Mouse (Mus musculus): Measurements from ENCODE around the gene Gm20388.

Gene Gm20388

DNA sequence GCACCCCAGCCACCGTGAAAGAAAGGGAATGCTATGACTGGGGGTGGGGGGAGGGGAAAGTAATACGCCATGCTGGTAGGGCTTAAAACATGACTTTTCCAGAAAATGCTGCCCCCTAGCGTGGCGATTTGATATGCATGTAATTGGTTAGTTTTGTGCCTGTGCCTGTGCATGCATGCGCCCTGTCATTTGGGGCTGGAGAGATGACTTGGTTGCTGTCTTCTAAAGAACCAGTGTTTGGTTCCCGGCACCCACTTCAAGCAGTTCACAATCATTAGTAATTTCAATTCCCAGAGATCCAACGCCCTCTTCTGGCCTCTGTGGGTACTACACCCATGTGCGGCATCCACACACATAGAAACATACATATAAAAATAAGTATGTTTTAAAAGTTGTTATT, 913.2 kb downstream of the Gm20388 start:
- no peak for DNase-seq

DNA sequence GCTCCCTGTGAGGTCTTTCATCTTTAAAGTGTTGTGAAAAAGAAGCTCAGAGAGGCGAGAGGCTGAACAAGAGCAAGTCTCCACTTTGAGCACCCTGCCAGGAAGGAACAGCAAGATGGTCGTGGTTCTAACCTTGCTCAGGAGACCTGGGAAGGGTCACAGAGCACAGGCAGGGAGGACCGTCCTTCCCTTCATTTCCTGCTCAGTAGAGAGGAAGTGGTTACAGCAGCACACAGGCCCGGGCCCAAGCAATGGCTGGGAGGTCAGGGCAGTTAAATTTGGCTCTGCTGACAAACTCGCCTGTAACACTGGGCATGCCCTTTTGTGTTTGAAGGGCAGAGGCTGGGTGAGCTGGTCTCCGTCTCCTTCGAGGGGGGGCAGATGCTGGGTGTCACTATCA, 914.0 kb downstream of the Gm20388 start:
- no peak for DNase-seq

DNA sequence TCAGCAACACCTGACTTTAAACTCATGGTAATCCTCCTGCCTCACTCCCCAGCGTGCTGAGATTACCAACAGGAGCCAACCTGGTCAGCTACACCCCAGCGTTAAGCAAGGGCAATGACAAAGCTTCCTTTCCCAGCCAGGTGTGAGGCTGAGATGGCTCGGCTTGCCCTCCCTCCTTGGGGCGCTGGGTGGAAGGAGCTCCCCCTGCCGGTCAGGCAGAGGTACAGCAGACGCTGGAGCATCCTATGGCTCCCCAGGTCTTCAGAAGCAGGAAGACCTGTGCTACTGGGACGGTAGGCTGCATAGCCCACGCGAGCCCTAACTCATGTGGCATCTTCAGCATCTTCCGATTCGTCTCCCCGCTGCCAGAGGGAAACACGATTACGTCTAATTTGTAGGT, 917.6 kb downstream of the Gm20388 start:
- peak; percentile 19 to 30 for DNase-seq

DNA sequence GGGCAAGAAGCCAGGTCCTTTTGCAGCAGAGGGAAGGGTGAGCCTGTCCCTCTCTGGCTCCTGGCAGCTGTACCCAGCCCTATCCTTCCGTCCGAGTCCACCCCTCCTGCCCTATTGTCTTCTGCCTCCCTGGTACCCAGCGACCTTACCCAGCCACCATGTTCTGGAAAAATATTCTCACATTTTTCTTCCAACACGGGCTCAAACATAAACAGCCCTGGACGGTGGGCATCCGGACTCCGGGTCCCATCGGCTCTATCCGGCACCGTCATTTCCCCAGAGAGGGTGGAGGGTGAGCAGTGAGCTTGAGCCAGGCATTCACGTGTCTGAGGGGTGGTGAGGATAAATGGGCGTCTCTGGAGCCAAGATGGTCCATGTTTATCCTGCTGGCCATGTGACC, 920.0 kb downstream of the Gm20388 start:
- no peak for DNase-seq

DNA sequence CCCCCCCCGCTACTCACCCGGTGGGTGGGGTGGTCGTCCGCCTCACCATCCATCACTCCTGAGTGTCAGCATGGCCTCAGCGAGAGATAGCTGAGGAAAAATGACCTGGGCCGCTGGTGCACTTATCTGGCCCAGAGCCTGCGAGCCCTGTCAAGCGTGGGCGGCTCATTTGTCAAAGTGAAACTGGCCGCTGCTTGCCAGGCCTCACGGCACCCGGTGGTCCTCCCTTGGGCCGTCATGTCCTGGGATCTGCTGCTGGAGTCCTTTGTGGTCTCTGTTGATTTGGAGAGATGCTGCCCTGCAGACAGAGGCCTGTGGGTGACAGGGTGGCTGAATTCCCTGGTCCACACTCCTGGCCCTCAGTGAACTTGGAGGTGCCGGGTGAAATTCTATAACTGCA, 921.4 kb downstream of the Gm20388 start:
- DNase-seq: no peak

DNA sequence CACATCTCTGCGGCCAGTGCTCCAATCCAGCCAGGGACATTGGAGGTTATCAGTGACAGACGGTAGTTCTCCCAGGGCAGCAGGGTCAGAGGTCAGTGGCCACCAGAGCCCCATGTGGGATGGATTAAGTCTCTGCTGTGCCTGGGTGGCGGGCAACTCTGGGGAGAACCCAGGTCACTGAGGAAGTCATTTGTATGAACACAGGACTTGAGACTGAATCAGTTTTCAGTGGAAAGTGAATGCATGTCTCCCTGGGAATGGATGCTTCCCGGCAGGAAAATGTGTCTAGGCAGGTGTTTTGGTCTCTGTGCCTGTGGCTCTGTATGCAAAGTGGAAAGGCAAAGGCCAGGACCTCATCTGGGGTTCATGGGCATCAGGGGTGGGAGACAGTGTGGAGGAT, 922.6 kb downstream of the Gm20388 start:
- DNase-seq: no peak

DNA sequence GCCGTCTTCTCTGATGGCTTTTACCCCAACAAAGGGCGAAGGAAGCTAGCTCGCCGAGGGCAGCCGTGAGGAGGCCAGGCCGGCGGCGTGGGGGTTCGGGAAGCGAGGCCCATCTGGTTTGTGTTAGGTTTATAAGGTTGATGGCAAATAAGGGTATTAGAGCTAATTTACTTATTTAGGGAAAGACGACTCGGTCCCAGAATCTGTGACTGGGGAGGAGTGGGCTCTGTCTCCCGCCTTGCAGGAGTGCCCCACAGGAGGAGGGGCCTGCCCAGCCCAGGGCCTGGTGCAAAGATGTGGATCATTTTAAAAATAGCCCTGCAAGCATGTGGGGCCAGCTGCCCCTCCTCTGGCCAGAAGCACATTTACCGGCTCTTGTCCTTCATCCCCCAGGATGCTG, 928.4 kb downstream of the Gm20388 start:
- DNase-seq: no peak

DNA sequence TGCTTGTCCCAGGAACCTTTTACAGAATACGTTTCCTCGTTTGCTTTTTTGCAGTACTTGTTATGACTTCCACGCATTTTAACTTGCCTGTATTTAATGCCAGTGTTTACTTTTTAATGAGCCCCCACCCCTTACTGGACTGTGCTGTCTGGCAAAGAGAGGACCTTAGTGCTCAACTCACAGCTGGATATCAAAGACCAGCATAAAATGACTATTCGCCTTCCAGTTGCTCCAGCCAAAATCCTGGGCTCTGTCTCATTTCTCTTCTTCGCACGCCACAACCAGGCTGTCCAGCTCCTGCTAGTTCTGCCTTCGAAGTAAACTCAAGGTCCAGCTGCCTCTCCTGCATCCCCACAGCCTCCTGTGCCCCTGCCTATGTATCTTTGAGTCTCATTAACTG, 932.4 kb downstream of the Gm20388 start:
- no peak for DNase-seq

DNA sequence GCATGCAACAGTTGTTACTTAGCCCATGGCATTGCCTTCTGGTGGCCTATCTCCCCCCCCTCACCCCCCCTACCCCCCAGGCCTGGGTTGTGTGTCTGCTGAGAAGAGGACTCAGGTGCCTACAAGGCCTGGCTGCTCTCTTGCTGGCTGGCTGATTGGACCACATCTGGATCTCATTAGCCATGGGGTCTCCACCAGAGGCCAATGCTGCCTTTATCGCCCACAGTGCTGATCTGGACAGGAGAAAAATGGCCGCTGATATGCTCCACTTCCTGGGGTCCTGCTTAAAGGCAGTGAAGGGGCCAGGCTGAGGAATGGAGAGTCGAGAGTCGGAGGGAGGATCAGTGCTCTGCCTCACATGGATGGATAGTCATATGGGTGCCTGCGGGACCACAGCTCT, 935.4 kb downstream of the Gm20388 start:
- DNase-seq: no peak

DNA sequence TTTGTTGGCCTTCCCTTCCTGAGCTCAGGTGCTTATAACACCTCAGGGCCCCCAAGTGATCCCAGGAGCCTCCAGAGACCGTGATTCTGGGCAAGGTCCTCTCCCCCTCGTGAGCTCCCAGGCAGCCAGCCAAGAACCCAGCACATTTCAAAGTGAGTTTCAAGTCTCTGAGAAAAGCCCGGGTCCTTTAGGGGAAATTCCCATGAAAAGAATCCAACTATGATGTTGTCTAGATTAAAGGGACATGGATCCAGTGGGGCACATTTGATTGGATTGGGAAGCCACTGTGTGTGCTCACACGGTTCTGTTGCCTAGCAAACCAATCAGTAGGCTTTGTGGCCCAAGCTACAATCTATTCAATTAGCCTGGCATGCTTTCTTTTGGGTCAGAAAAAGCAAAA, 936.6 kb downstream of the Gm20388 start:
- no peak for DNase-seq

DNA sequence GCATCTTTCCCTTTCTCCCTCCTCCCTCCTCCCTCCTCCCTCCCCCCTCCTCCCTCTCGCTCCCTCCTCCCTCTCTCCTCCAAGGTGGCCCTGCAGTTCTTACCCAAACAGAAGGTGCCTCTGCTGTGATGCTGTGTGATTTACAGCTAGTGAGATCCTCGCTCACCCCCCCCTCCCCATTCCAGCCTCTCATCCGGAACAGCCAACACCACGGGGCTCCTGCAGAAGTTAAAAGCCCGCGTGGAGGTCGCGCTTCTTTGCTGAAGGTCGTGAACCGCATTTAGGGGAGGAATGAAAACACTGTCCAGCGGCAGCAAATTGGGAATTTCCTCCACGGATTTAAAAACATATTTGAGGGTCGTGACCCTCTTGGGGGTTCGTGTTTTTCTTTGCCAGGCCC, 937.1 kb downstream of the Gm20388 start:
- DNase-seq: no peak

DNA sequence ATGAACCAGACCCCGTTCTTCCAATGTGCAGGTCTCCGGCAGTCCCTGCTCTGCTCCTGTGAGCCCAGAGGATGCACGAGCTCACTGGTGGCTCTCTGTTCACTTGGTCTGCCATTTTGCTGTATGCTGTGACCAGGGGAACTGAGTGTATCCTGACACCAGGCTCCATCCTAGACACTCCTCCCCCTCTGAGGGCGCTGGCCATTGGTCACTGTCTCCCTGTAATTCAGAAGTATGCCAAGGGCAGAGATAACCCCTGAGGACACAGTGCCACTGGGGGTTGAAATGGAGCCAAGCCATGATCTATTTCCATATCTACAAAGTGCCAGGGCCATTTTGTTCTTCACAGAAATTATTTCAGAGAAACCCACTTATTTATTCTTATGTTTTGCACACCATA, 937.8 kb downstream of the Gm20388 start:
- no peak for DNase-seq

DNA sequence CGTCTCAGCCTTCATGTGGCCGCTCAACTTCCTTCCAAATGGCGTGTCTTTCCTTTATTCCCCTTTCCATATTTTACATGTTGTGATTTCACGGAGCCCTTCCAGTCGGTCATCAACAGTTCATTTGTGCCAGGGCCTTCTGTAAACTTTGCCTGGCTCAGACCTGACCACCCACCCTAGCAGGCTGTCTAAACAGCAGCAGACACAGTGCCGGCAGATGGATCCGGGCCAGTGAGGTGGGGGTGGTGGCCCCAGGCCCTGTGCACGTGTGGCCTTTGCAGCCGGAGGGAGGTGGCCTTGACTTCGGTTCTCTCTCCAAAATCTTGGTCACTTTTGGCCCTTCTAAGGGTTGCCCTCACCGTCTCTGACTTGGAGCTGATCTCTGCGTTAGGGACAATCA, 940.8 kb downstream of the Gm20388 start:
- DNase-seq: no peak

DNA sequence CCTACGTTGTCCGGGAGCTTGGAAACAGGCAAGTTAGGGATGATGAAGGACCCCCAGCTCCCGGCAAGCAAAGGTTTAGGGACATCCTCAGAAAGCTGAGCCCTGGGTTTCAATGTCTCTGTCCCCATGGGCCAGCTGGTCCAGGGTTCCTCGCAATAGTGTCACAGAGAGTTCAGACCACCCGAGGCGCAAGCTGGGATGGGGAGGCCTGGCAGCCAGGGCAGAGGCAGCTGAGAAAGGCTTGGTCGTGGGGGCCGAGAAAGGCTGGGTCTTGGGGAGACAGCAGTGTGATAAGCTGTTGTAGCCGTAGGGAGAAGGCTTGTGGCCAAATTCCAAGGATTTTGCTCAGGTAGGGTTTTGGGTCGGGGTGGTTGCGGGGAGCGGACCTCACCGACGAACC, 949.2 kb downstream of the Gm20388 start:
- DNase-seq: no peak

DNA sequence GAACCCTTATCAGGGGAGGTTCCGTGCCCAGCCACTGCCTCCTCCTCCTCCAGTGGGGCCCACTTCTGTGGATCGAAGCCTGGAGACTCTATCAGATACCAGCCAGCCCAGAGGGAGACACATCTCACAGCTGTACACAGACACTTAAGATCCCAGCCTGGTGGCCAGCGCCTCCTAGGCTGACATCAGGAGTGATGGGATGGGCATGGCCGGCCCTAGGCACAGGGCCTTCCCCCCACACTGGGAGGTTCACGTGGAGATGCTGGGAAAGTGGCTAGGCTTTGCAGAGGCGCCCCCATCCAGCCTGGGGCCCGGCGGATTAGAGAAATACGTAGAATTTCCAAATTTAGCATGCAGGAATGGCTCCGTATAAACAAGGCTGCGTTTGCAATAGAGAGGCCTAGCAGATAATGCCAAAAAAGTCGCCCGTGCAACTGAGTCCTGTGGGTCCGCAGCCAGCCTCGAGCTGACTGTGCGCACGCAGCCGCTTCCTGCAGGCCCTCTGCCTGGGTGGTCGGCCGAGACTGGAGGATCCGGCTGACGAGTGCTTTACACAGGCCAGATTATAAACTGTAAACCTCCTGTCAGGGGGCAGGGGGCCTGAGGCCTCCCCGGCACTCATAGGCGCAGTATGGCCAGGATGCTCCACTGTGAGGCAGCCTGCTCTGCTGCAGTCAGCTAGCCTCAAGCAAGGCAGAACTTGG, 949.9 kb downstream of the Gm20388 start:
- DNase-seq: no peak

DNA sequence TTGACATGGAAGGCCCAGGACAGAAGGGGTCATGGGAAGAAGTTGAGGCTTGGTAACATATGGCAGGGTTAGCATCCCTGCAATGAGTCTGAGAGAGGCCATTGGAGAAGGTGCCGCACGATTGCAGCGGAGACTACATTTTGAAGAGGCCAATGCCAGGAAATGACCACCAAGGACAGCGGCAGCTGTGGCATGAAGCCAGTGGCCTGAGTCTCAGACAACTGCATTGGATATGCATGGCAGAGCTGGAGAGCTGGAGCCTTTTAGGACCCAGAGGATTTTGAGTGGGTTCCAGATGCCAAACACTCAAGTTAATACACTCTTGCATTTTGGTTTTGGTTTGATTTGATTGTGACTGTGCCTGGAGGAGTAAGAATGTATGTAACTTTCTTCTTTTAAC, 953.0 kb downstream of the Gm20388 start:
- no peak for DNase-seq

DNA sequence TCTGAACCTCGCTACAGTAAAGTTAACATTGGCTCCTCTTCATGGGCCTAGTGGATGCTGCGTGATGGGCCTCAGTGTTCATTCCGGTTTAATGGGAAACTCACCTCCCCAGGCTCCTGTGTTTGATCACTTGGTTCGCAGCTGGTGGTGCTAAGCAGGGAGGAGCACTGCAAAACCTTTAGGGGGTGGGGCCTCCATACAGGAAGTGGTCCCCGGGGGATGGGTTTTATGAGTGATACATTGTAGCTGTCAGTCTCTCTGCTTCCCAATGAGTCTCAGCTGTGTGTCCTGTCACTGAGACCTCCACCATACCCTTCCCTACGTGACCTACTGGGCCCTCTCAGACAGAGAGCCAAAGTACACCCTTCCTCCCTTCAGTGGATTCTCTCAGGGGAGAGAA, 956.7 kb downstream of the Gm20388 start:
- no peak for DNase-seq

DNA sequence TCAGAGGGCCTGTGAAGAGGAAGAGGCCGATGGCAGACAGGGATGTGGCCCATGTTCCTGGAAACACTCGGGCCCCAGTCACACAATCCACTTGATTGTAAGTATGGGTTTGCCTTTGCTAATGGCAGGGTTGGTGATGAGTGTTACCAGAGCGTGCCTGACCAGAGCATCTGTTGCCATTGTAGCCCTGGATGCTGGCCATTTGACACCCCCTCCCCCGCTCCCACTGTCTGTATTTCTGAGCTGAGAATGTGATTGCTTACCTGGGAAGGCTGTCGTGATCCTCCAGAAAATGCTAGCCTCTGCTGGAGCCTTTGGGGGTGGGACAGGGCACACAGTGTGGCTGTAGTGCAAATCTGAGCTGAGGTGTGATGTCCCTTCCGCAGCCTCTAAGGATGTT, 962.0 kb downstream of the Gm20388 start:
- no peak for DNase-seq

DNA sequence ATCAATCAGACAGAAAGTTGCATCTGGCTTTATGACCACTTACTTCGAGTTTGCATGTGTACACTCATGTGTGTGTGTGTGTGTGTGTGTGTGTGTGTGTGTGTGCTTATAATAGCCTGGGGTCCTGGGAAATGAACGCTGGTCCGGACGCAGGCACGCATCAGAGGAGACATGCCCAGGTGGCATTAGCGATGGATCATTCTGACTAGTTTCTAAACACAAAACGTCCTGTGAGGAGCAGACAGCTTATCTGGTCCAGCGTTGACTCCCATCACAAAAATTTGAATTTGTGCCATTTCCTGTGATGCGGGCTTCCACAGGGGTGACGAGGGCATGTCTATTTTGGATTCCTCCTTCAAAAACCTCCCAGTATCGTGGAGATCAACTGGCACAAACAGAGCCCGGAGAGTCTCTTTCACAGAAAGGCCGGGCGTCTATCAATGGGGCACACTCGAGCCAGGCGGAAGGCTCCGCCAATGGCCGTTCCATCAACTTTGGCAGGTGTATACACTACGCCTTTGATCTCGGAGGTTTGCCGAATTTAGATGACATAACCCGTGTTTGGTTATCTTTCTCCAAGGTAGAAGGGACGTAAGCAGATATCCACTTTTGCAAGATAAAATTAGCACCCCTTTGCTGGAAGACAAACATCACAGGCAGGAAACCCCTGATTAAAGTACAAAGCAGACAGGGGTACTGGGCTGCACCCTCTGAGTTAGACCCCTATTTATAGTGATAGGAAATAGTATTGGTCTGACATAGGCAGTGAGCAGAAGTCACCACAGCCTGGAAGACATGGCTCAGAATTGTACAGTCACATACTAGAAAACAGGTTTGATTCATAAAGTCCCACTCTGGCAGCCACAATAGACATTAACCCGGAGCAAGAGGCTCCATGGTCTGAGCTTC, 965.6 kb downstream of the Gm20388 start:
- DNase-seq: no peak

DNA sequence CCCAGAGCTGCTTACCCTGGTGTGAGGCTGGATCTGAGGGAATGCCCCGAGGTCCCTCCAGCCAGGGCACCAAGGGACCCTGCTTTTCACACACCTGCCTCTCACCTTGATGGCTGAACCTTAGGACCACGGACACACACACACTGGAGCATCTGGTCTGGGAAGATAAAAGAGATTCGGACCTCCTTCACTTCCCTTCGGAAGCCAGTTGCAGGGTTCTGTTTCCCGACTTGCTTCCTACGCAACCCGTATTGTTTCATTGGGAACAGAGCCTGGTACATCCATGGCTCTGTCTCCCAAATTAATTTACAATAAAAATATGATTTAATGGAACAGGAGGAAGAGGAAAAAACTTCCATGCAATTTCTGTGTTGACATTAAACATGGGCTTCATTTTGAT, 966.4 kb downstream of the Gm20388 start:
- no peak for DNase-seq

DNA sequence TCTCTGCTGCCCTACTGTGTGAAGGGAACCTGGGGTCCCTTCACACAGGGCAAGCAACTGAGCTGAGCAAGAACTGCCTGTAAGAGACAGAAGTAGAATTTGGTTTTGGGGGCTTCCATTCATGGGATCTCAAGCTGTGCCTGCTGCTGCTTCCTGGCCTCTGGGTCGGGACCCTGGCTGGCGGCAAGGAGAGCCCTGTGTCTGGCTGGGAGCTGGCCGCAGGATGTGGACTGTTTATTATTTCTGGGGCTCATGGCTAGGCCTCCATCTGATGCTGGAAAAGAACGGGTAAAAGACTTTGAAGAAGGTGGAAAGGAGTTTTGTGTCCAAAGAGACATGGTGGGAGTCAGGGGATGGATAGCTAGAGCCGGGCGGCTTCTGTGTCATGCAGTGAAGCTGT, 969.3 kb downstream of the Gm20388 start:
- DNase-seq: no peak

DNA sequence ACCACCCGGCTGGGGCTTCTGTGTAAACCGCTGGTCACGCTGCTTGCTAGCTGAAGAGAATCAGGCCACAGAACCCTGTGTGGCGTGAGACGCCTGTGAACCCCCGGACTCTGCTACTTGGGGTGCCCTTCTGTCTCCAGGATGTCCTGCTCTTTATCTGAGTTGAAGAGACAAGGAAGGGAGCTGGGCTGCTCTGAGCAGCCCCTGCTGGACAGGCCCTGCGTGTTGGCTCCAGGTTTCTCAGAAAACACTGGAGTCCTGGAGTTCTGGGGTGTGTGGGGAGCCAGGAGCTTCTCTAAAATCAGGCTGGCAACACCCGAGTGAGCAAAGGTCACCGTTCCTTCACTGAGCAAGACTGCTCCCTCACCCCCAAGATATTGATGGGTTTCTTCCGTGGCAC, 971.0 kb downstream of the Gm20388 start:
- no peak for DNase-seq

DNA sequence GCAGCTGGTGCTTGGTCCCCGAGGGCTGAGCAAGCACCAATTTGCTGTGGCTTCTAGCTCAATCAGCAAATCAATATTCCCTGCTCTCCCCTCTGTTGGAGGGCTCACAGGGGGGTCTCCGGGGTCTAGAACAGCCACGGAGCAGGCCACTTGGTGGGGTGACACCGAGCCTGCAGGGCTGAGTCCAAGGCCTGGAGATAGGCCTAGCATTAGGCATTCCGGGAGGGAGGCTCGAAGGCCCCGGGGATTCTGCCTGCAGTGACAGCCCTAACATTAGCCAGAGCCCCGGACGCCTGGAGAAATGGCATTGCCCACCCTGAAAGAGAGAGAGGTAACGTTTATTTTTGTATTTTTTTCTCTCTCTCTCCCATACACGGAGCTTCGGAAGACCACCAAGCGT, 972.0 kb downstream of the Gm20388 start:
- DNase-seq: no peak

DNA sequence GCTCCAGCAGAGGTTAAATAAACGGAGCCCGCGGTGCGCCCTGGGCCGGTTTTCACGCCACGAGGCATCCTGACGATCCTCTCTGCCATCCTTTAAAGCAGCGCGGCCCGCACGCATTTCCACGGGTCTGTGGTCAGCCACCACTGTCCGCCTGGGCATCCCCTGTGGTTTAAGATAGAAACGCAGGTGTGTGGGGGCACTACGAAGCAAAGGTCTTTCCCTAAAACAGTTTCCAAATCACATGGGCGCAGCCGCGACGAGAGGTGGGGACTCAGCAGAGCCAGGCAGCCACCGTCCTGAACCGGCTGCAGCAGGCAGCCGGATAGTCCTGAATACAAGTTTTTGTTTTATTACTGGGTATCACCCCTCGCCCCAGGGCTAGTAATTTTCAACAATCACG, 972.7 kb downstream of the Gm20388 start:
- no peak for DNase-seq

DNA sequence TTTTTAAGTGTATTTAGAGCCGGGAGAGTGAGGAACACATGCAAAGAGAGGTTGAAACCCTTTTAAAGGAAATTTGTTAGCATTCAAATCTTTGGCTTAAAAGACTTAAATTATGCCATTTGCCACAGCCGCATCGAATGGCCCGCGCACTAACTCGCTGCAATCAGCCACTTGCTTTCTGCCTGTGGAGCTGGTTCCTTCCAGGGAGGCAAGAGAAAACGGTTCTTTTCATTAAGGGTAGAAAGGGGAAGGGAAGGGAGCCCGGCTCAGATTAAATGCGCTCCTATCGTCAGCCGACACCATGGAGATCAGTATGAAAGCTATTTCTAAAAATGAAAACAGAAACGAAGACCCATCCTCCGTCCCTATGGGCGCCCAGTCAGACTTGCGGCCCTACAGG, 973.2 kb downstream of the Gm20388 start:
- no peak for DNase-seq
